Mouse (Mus musculus) heart, adult 8-10 months (tissue): ENCODE measurements at regions not wholly inside any gene's neighbourhood (a gene's known extent, or its start where the extent isn't known, plus 50 kb on each side); places are given as distances from the start of the nearest gene placed in this dataset.
A peak's percentile ranks its signal among the peaks of the same experiment; 100 is the strongest.

Experiments
- DNase-seq: peaks from one replicate; pipeline ENCODE4 v3.0.0; 2022; ENCODE audit warnings: low spot score

DNA sequence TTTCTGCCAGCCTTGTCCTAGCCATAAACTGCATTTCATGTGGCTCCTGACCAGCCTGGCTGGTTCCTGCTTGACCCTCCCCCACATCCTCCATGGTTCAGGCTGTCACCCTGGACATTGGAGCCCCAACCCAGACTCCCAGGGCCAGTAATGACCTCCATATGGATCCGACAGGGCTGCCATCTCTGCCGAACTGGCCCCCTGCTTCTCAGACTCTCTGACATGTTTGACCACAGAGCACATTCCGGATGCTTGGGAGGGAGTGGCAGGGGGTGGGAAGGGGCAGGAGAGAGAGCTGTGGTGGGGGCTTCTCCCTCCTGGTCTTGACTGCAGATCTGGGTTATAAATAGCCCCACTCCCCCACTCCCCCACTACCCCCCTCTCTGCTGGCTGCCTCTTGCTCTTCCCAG, 59.0 kb upstream of the Actrt2 start:
- DNase-seq, result no peak

DNA sequence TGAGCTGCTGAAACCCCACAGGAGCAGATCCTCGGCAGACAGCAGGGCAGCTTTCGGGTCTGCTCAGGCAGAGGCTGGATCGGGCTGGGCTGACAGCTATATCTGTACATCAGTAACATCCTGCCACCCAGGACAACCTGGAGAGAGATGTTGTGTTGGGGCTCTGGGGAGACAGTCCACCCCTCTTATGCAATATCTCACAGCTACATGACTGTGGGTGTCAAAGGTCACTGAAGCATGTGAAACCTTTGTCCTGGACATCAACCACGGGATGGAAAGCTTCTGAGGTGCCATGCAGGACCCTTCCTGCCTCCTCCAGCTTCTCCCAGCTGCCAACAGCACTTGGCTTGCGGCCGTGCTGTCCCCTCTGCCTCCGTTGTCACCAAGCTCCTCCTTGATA, 60.3 kb upstream of the Actrt2 start:
- no peak for DNase-seq

DNA sequence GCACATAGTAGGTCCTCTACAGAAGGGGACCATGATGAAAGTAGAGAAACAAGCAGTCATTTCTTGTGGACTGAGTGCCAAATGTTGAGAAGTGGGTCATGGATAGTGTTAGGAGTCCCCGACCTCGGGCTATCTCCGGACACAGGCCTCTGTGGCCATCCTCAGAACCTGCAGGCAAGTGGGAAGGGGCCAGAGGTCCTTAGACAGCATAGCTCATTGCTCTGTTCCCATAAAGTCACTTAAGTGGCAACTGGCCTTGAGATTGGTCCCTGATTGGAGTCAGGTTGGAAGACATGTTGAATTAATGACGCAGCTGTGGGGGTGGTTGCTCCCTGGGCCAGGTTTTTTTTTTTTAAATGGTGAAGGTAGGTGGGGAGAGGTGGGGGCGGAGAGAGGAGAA, 63.0 kb upstream of the Actrt2 start:
- DNase-seq, result no peak

DNA sequence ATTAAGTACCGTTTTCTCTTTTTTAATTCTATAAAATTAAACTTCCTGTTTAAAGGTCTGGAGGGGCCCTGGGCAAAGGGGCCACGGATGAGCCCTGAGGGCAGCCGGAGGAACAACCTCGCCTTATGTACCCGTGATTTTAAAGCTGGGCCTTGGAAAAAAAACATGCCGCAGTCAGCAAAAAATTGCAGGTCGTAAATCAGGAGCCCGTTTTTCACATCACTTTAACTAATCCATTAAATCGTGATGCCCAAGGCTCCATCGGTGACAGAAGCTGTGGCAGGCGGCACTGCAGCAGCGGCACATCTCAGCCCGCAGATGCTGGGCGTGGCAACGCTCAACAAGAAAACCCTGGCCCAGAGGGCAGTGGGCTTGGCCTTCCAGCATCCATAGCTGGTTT, 63.7 kb upstream of the Actrt2 start:
- no peak for DNase-seq

DNA sequence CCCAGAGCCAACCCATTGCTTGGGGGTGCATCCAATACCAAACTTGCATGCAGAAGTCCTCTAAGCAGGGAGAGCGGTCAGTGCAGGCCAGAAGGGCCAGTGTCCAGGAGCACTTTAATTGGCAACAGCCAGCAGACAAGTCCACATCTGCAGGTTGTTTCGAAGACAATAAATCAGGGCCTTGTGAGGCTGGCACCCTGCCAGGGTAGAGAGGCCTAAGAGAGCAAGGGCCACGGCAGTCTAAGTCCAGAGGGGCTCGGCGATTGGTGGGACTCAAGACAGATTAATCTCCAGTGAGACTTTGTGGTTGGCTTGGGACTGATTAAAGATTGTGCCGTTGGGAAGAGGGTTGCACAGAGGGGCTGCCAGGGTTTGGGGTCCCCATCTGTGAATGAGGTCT, 68.4 kb upstream of the Actrt2 start:
- no peak for DNase-seq

DNA sequence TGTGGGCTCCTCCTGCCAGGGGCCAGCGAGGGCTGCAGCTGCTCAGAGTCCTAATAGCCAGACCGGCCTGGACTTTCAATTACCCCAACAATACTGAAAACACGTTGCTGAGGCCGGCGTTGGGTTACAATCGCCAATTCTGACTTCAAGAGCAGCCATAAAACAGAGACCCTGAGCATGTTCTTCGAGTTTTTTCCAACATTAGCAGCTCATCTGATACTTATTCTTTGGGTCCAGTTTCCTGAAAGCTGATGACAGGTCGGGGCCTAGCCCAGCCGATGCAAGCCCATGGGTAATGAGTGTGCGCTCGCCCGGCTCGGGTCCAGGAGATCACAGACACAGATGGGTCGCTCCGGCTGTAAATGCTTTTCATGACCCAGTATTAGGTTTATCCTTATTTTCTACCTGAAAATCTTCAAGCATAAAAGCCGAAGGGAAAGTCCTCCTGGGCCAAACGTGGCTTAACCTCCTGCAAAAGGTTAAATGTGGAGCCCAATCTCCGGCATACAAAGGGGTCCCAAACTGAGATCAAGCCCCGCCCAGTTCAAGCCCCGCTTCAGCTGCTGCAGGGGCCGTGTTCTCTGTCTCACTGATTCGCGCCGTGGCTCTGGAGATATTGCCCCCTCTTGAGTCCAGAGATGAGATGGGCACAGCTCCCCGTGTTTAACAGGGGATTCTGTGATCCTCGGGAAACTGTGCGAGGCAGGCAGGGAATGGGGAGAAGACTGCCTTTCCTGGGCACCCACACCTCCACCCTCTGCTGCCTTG, 73.6 kb upstream of the Actrt2 start:
- no peak for DNase-seq

DNA sequence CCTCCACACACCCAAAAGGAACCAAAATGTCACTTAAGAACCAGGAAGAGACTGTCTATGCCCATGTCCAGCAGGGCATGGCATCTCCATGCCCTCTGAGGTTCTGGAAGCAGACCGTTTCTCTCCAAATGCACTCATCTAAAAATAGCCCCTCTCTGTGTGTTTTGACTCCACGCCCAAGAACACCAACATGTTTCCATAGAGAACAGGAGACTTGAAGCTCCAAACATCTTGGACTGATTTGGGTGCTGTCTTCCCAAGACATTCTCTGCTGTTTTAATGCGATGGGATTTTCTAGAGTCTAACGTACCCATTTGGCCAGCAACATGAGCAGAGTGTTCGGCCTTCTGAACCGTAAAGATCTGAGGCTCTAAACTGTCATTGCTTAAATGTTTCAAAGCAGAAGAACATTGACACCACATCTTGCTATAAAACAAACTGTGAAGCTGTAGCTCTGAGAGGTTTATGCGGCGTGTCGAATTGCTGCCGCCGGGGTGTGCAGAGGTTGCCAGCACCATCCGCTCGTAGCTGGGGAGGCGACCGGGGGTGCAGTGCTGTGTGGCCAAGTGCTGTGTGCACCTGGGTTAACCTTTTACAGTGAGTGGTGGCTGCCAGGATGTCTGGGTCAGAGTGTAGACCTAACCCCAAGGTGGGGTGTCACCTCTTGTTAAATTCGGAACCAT, 78.8 kb upstream of the Actrt2 start:
- DNase-seq, result no peak

DNA sequence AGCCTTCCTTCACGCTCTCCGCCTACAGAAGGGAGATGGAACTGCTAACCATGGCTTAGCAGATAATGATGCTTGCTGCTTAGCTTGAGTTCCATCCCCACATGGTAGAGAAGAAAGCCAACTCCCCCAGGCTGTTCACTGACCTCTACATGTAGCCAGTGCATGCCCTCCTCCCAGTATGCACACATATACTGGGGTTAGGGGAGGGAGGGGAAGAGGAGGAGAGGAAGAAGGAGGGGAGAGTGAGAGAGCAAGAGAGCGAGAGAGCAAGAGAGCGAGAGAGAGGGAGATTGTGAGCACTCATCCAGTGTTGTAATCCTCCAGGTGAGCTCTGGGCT, 79.3 kb upstream of the Actrt2 start:
- DNase-seq, result no peak

DNA sequence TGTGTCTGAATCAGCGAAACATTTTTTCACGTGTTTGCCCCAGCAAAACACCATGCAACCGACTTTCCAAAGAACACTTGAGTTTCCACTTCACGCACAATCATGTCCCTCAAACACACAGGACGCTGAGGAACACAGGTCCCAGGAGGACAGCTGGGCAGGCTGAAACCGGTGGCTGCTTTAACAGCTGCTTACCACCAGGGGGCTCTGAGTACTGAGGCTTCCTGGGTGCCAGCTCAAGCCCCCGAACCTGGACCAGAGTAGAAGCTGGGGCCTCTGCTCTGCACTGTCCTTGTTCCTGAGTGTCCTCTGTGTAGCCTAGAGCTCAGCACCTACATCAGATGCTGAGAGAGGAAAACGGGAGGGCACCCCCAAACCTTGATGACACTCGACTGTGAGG, 81.5 kb upstream of the Actrt2 start:
- DNase-seq, result no peak

DNA sequence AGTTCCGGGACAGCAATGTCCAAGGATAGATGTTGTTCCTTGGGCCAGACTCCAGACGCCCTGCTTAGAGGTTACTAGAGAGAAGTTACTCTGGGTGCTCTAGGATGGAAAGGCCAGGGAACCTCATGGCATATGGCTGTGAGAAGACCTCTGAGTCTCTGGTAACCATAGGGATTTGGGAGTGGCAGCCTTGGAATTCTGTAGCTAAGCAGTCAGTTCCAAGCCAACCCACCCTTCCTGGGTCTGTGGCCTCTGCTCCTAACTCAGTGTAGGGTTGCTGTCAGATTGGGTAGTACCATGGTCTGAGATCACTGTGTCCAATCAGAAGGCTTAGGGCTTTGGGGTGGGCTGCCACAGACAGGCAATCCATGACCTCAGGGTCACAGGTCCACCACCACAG, 82.3 kb upstream of the Actrt2 start:
- DNase-seq, result no peak

DNA sequence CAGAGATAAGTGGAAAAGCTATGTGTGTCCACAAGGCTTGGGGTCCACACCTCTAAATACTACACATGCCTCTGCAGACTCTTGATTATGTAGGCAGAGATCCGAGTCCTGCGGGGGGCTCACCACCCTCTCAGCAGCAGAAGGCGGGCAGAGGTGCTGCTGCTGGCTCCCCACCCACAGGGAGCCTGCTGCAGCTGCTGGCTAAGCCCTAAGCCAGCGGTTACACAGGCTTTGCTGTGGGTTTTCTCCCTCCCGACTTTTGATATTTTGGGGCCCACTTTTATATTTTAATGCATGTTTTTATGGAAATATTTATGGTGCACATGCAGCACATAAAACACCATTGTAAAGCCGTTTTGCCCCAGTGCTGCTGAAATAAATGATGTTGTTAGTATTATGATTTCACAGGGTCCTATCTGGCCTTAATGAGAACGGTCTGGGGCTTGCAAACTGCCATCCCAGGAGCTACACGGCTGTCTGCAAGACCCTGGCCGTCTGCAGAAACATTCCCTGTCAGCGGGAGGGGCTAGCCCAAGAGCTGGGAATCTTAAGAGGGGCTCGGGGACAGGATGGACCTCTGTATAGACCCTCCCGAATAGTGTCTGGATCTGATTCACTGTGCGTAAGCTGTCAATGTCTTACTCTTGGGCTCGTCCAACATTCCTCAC, 82.9 kb upstream of the Actrt2 start:
- no peak for DNase-seq

DNA sequence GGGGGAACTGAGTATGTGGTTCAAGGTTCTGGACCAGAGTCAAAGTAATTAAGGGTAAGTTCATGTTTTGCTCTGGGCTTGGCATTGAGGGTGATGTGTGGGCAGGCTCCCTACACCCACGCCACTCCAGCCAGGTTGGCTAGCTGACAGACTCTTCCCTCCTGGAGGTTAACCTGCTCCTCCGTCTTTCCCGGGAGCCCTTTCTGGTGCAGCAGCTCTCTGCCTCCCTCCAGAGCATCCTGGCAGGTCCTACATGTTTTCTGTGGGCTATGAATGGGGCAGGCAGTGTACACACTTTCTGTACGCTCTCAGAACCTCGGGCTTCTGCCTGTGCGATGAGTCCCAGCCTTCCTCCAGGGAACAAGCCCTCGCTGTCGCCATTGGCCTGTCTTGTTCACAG, 82.8 kb upstream of the Ttc34 start:
- peak; percentile 4 for DNase-seq

DNA sequence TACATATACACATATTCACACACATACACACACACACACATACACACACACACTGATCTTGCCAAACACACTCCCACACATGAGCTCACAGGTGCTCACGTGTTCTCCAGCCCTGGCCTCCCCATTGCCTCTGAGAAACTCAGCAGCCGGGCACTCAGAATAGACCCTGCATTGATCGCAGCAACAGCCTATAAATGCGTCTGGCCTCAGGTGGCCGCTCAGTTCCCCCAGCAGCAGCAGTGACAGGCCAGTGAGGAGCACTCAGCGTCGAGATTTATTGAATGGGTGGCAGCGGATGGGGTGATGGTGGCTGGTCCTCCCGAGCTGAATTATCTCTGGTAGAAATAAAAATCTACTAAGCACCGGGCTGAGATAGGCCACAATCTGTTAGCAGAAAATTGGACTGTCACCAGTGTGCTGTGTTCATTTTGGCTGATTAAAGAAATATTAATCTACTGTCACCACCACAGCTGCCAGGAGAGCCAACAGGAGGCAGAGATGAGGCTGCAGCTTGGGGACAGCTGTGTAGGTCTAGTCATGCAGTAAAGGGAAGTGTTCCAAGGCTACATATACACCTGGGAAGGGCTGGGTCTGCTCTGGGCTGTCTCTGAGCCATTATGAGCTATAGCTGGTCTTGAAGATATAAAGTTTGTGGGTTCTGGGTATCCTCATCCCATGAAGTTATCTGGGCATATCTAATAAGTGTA, 80.4 kb upstream of the Ttc34 start:
- DNase-seq, result no peak

DNA sequence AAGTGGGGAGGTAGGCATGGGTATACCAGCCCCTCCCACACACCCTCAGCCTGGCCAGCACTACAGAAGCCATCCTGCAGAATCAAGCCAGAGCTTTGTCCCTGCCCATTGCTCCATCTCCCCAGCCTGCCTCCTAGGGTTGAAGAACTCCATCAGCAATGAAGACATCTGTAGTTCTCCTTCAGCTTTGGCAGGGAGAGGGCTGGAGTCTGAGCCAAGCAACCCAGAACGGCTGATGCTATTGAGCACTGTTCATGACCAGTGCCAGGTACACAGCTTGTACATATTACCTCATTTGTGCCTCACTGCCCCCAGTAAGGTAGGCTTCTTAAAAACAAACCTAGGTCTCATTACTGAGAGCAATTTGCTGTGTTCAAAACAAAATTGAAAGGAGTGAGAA, 77.4 kb upstream of the Ttc34 start:
- DNase-seq, result no peak

DNA sequence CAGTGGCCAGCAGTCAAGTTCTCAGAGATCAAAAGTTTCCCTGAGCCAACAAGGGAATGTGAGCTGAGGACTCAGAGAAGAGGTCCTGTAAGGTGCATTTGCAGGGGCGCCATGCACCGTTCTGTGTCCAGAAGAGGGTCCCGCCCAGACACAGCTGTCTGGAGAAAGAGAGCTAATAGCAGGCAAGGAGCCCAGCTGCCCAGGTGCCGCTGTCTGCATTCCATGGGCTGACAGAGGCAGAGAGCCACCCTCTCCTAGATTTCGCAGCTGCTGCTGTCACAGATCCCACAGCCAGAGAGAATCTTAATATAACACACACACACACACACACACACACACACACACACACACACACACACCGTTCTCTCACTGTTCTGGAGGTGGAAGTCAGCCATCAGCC, 73.0 kb upstream of the Ttc34 start:
- DNase-seq, result no peak

DNA sequence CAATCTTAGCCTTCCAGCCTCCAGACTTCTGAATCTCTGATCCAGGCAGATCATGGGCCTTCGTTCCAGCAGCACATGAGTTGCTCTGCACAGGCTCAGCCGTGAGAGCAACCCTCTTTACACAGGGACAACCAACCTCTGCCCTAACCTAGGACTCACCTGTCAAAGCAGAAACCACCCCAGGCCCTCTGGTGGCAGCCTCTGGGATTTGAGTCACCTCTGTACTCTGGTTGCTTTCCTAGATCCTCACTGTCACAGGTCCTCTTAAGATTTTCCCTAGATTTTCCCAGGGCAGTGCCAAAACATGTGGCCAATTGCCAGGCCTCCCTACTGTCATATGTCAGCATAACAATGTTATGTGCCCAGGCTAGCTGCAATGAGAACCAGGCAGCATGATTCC, 71.1 kb upstream of the Ttc34 start:
- no peak for DNase-seq

DNA sequence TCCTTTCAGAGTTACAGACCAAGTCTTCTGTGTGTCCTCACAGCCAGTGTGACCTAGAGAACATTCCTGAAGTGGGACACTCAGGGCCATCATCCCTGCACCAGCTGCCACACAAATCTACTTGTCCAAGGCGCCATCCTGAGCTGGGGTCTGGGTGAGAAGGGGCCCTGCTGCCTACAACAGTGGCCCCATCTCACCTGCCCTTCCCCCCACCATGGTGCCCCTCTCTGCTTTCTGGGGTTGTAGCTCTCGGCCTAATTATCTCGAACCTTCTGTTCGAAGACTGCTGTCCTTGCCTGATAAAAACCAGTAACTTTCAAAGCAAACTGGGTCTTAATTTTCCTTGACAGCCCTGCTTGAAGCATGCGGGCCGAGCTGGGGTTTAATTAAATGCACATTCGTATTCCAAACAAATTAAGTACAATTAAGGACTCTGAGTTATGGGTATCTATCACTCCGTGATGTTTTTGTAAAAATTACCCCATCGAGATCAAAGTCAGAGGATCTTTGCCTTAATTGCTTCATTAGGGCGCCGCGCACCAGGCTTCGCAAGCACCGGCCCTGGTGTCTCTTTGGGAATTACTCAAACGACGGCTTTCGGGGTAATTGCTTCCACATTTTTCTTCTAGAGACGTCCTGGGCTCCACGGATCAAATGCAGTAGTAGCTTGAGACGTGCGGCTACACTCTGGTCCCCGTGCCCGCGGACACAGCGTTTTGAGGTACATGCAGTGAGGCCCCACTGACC, 65.8 kb upstream of the Ttc34 start:
- no peak for DNase-seq

DNA sequence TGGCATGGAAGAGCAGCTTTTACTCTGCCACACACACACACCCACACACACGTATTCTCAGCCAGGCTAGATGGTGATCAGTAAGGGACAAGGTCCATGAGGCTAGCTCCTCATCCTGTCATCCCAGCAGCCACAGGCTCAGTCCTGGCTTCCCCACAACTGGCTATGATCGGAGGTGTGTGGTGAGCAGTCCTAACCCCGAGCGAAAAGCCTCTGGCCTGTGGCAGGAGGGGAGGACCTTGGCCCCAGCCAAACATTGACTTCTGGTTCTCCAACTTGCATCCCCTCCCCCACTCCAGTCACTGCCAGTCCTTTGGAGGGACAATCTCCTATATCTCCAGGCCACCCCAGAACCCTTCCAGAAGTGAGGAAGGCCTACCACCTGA, 65.2 kb upstream of the Ttc34 start:
- DNase-seq, result no peak

DNA sequence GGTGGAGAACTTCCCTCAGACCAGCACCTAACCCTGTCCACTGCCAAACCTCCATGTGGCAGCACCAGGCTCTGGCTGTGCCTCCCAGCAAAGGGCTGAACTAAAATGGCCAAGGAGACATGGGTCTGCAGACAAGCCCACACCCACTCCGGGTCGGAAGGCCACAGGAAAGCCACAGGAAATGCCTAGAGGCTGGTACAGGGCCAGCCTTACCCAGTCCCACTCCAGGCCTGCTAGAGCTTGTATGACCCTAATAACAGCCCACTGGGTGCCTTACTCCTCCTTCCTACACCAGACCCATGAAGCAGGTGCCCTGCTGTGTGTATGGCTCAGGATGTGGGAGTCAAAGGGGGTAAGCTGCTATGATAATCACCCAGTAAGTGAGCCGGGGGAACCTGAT, 63.4 kb upstream of the Ttc34 start:
- DNase-seq, result no peak

DNA sequence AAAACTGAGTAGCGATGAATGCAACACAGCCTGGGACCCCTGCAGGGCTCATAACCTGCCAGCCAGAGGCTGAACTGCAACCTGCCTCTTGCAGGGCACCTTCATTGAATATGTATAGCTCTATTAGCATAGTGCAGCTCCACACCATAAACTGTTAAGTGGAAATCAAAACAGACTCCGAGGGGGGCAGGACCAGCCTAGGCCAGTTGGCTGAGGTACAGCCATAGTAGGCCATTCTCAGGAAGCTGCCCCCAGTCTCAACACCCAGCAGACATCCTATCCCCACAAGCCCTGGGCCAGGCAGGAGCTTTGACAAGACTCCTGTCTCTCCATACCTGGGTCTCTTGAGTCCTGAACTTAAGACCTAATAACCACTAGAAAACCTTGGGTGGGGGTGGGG, 62.9 kb upstream of the Ttc34 start:
- no peak for DNase-seq

DNA sequence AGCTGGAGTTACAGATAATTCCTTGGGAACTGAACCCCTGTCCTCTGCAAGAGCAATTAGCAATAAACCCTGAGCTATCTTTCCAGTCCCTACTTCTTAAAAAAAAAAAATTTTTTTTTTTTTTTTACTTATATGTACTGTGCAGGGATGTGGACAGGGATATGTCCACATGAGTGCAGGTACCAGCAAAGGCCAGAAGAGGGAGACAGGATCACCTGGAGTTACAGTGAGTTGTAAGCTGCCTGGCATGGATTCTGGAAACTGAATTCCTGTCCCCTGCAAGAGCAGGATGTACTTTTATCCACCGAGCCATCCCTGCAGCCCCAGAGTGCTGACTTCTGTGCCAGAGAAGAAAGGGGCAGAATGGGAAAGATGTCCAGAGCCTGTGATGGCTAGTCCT, 58.4 kb upstream of the Ttc34 start:
- no peak for DNase-seq

DNA sequence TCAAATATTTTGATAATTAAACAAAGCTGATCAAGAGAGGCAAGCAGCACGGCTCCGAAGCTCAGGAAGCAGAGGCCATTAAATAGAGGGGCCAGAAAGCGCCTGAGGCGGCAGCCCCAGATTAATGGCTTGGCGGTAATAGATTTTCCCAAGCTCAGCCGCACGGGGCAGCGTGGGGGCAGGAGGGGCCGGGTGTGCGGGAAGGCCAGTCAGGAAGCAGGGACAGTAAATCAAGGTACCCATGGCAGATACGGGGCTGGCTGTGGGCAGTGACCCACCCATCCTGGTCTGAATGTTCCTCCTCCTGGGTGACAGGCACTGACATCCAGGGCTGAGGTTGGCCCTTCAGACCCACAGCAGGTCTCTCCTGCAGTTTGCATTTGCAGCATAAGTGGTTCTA, 55.9 kb upstream of the Ttc34 start:
- DNase-seq, result no peak
